Mouse (Mus musculus) neural tube, embryonic 14.5 days (tissue): Measurements from ENCODE around the gene Chpf2. TPM values are rescaled to one million over a fixed set of nuclear protein-coding genes. Genes with fewer than 3 reads are reported as not detected.

ENCODE experiments used
- ATAC-seq: fragments of 200-750 bp; cut with Nextera tagmentation; 2 replicates; pipeline ENCODE4 v1.8.0; 2017; ENCODE audit warnings: low read depth, mild to moderate bottlenecking, moderate TSS enrichment, moderate library complexity
- H3K27ac ChIP-seq: fragments of 300-500 bp; sonication (generic); 2 replicates; pipeline ENCODE4 v1.5.1; 2014; ENCODE audit warnings: low read depth, mild to moderate bottlenecking, control low read depth, low read length, moderate library complexity, mixed read lengths
- H3K27me3 ChIP-seq: fragments of 300-500 bp; sonication (generic); 2 replicates; pipeline ENCODE4 v1.6.1; 2014; ENCODE audit warnings: low read length; ENCODE audit not compliant: control insufficient read depth, insufficient read depth
- H3K36me3 ChIP-seq: fragments of 300-500 bp; sonication (generic); 2 replicates; pipeline ENCODE4 v1.6.1; 2014; ENCODE audit warnings: low read length, mixed read lengths; ENCODE audit not compliant: control insufficient read depth, insufficient read depth
- H3K4me1 ChIP-seq: fragments of 300-500 bp; sonication (generic); 2 replicates; pipeline ENCODE4 v1.6.1; 2014; ENCODE audit warnings: low read length; ENCODE audit not compliant: control insufficient read depth, insufficient read depth
- H3K4me2 ChIP-seq: fragments of 300-500 bp; sonication (generic); 2 replicates; pipeline ENCODE4 v1.6.1; 2014; ENCODE audit warnings: mild to moderate bottlenecking, low read depth, low read length, control low read depth
- H3K4me3 ChIP-seq: fragments of 300-500 bp; sonication (generic); 2 replicates; pipeline ENCODE4 v1.5.1; 2014; ENCODE audit warnings: low read depth, low read length, control low read depth, mixed read lengths
- H3K9ac ChIP-seq: fragments of 300-500 bp; sonication (generic); replicated peaks from 2 replicates; pipeline ENCODE4 v1.6.1; 2014; ENCODE audit warnings: low read depth, mild to moderate bottlenecking, control low read depth, low read length, mixed read lengths
- H3K9me3 ChIP-seq: fragments of 300-500 bp; sonication (generic); 2 replicates; pipeline ENCODE4 v1.6.1; 2016; ENCODE audit warnings: low read length; ENCODE audit not compliant: control insufficient read depth
- WGBS: fragments of 180-500 bp; shearing (Covaris S2); extraction: QIAGEN DNeasy Blood & Tissue Kit; methylation state at CpG from one replicate; pipeline ENCODE4 v1.1.7; 2014; 5-methylcytosine and 5-hydroxymethylcytosine counted together
- microRNA counts: library from miRNA; unstranded; fragments of <30 nt; microRNA quantifications from one replicate; lab custom pipeline; 2016
- microRNA-seq: library from miRNA; unstranded; fragments of <30 nt; microRNA quantifications from one replicate; pipeline ENCODE4, GENCODE M21; 2016
- polyA plus RNA-seq: library from polyadenylated mRNA; unstranded; fragments of >200 nt; fragmentation: Nextera tagmentation; extraction: Ambion mirVana; gene quantifications from 2 replicates; pipeline ENCODE4 v1.2.1, GENCODE M21; 2014

The Chpf2 gene
- polyA plus RNA-seq, 1 experiment from 2014 or later: 13.3 TPM

- WGBS: 50% methylated on average over 6 of the region's 6 CpGs
- H3K27me3 ChIP-seq: no peaks in the 10 kb centered on the region
- H3K9ac ChIP-seq: no peak overlapping the region
- no peaks in the 10 kb centered on the region for H3K4me1 ChIP-seq
- no peak overlapping the region for H3K4me3 ChIP-seq
- H3K4me2 ChIP-seq: no peak overlapping the region
- H3K36me3 ChIP-seq: no peaks in the 10 kb centered on the region
- no peak overlapping the region for H3K27ac ChIP-seq
- H3K9me3 ChIP-seq: no peaks in the 10 kb centered on the region
- ATAC-seq: no peak
Measured at GRCm38 (mm10) chr5:24638131-24638530, 51.6 kb downstream of the Chpf2 start.

DNA sequence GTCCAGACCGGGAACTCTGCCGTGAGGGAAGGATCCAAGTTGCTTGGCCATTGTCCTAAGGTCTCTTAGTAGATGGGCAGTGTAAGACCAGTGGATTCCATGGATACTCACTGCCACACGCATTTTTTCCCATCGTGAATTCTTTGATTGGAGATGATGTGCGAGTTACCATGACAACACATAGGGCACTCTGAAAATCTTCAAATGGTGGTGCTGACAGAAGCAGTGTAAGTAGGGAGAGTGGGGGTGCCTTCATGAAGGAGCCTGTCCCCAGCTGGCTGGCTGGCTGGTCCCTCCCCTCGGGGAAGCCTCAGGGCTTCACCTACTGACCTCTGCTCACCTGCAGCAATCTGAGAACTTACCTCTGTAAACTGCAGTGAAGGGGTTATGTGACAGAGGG, 52.5 kb downstream of the Chpf2 start:
- 73% methylated on average over 6 of the region's 6 CpGs for WGBS
- Histone ChIP-seq H3K36me3 (no peaks in the 10 kb centered on the region), H3K9me3 (no peaks in the 10 kb centered on the region), H3K9ac (no peak overlapping the region), H3K27ac (no peak overlapping the region), H3K27me3 (no peaks in the 10 kb centered on the region), H3K4me2 (no peak overlapping the region), H3K4me1 (no peaks in the 10 kb centered on the region), H3K4me3 (no peak overlapping the region)
- ATAC-seq: no peak

MicroRNAs within 50 kb of the gene (microRNA counts, 519-probe panel; counts per million panel counts)
- microRNA mmu-miR-671-3p (lab: Ali Mortazavi, UCI) (not detected), microRNA mmu-miR-671-5p (lab: Ali Mortazavi, UCI) (not detected)

Small RNAs within 50 kb of the gene (microRNA-seq; reads per million reads assigned to microRNA genes)
- gene Mir671: 314 reads per million, percentile 63 among the genes with 10 or more reads in this experiment

Other genes with a start within 250 kb of the Chpf2 start
- gene Kcnh2, start 235.1 kb upstream of the Chpf2 start, polyA plus RNA-seq: 13.6 and 17.0 TPM in 2 replicates
- gene Nos3, start 221.9 kb upstream of the Chpf2 start, polyA plus RNA-seq: 4.2 and 9.6 TPM in 2 replicates
- gene Atg9b, start 194.6 kb upstream of the Chpf2 start, polyA plus RNA-seq: 2.0 and 2.2 TPM in 2 replicates
- gene Abcb8, start 193.1 kb upstream of the Chpf2 start, polyA plus RNA-seq: 47.2 and 47.7 TPM in 2 replicates
- 0.58 and 3.0 TPM in 2 replicates for gene Asic3, start 173.3 kb upstream of the Chpf2 start, polyA plus RNA-seq
- 119 and 126 TPM in 2 replicates for gene Cdk5, start 163.2 kb upstream of the Chpf2 start, polyA plus RNA-seq
- gene Slc4a2, start 162.9 kb upstream of the Chpf2 start, polyA plus RNA-seq: 11.2 and 13.8 TPM in 2 replicates
- 93.2 and 97.7 TPM in 2 replicates for gene Fastk, start 141.5 kb upstream of the Chpf2 start, polyA plus RNA-seq
- gene Tmub1, start 138.9 kb upstream of the Chpf2 start, polyA plus RNA-seq: 63.9 and 68.0 TPM in 2 replicates
- 59.3 and 63.6 TPM in 2 replicates for gene Agap3, start 134.6 kb upstream of the Chpf2 start, polyA plus RNA-seq
- 3.5 and 5.8 TPM in 2 replicates for gene Gbx1, start 59.5 kb upstream of the Chpf2 start, polyA plus RNA-seq
- 0.17 and 0.45 TPM in 2 replicates for gene Asb10, start 45.8 kb upstream of the Chpf2 start, polyA plus RNA-seq
- 0.14 and 0.16 TPM in 2 replicates for gene 4931409K22Rik, start 29.9 kb upstream of the Chpf2 start, polyA plus RNA-seq
- 80.3 and 89.8 TPM in 2 replicates for gene Abcf2, start 9.3 kb upstream of the Chpf2 start, polyA plus RNA-seq
- 139 and 179 TPM in 2 replicates for gene Smarcd3, start 37.7 kb downstream of the Chpf2 start, polyA plus RNA-seq
- 56.2 and 57.9 TPM in 2 replicates for gene Nub1, start 98.8 kb downstream of the Chpf2 start, polyA plus RNA-seq
- gene Wdr86, start 144.0 kb downstream of the Chpf2 start, polyA plus RNA-seq: 1.2 and 5.3 TPM in 2 replicates
- 2.0 TPM in 1 of 2 replicates, not detected in the other for gene Crygn, start 171.3 kb downstream of the Chpf2 start, polyA plus RNA-seq